Mouse (Mus musculus) midbrain, postnatal 0 days (tissue): ENCODE results near the gene Klhdc4. TPM values are rescaled to one million over a fixed set of nuclear protein-coding genes. Genes with fewer than 3 reads are reported as not detected.
A peak's percentile ranks its signal among the peaks of the same experiment; 100 is the strongest.

Experiments used
- ATAC-seq: fragments of 200-750 bp; cut with Nextera tagmentation; 2 replicates; pipeline ENCODE4 v1.8.0; 2017; ENCODE audit warnings: moderate number of reproducible peaks, mild to moderate bottlenecking, moderate TSS enrichment, moderate library complexity; ENCODE audit not compliant: low FRiP score
- DNase-seq: peaks from one replicate; pipeline ENCODE4 v3.0.0-alpha.2; 2015; ENCODE audit warnings: low spot score
- H3K27ac ChIP-seq: fragments of 300-500 bp; sonication (generic); 2 replicates; pipeline ENCODE4 v1.5.1; 2014; ENCODE audit warnings: low read depth, mild to moderate bottlenecking, low read length, mixed read lengths
- H3K27me3 ChIP-seq: fragments of 300-500 bp; sonication (generic); 2 replicates; pipeline ENCODE4 v1.6.1; 2014; ENCODE audit warnings: low read length, control low read depth, mixed read lengths; ENCODE audit not compliant: insufficient read depth
- H3K36me3 ChIP-seq: fragments of 300-500 bp; sonication (generic); 2 replicates; pipeline ENCODE4 v1.6.1; 2014; ENCODE audit warnings: low read length, control low read depth, mixed read lengths; ENCODE audit not compliant: insufficient read depth
- H3K4me1 ChIP-seq: fragments of 300-500 bp; sonication (generic); 2 replicates; pipeline ENCODE4 v1.6.1; 2014; ENCODE audit warnings: mild to moderate bottlenecking, control low read depth, antibody characterized with exemption, low read length, mixed read lengths; ENCODE audit not compliant: insufficient read depth
- H3K4me2 ChIP-seq: fragments of 300-500 bp; sonication (generic); 2 replicates; pipeline ENCODE4 v1.6.1; 2014; ENCODE audit warnings: low read depth, mild to moderate bottlenecking, low read length, mixed read lengths; ENCODE audit not compliant: poor library complexity, severe bottlenecking
- H3K4me3 ChIP-seq: fragments of 300-500 bp; sonication (generic); 2 replicates; pipeline ENCODE4 v1.5.1; 2014; ENCODE audit warnings: low read depth, mild to moderate bottlenecking, low read length, moderate library complexity
- H3K9ac ChIP-seq: fragments of 300-500 bp; sonication (generic); replicated peaks from 2 replicates; pipeline ENCODE4 v1.6.1; 2014; ENCODE audit warnings: mild to moderate bottlenecking, low read length, moderate library complexity, mixed read lengths; ENCODE audit not compliant: poor library complexity, severe bottlenecking
- H3K9me3 ChIP-seq: fragments of 300-500 bp; sonication (generic); 2 replicates; pipeline ENCODE4 v1.6.1; 2016; ENCODE audit warnings: low read length, control low read depth
- CTCF ChIP-seq: IDR thresholded peaks from 2 replicates; pipeline ENCODE4 v1.5.1; 2016; ENCODE audit warnings: antibody characterized with exemption, mild to moderate bottlenecking
- WGBS: fragments of 180-500 bp; shearing (Covaris S2); extraction: QIAGEN DNeasy Blood & Tissue Kit; methylation state at CpG from one replicate; pipeline ENCODE4 v1.1.7; 2014; 5-methylcytosine and 5-hydroxymethylcytosine counted together
- polyA plus RNA-seq: library from polyadenylated mRNA; unstranded; fragments of >200 nt; fragmentation: Nextera tagmentation; extraction: Ambion mirVana; gene quantifications from 2 replicates; pipeline ENCODE4 v1.2.1, GENCODE M21; 2015
- total RNA-seq: library from RNA; depleted of rRNA; stranded (reverse); fragments of >200 nt; gene quantifications from 2 replicates; pipeline ENCODE4 v1.2.3, GENCODE M21; 2014

The Klhdc4 gene
- total and polyA plus RNA-seq, 2 experiments from 2014 or later = 30.7 to 38.3 TPM

DNA sequence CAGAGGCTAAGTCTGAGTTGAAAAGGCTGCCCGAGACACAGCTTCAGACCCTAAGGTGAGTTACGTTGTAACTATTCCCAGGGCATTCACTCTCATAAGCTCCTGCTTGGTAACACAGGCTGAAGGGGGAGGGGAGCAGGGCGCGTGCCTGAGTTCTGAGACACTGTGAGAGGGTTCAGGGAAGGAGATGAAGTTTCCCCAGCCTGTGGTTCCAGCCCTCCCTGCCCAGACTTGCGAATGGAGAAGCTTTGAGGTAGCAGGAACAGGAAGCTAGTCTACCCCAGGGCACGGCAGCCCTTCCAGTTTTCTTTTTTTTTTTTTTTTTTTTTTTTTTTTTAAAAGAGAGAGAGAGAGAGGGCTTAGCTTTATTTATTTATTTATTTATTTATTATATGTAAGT is 31.9 kb upstream of the Klhdc4 start:
- Histone ChIP-seq H3K4me3 (no peak overlapping the region), H3K36me3 (no peaks in the 10 kb centered on the region), H3K9ac (no peak overlapping the region), H3K9me3 (no peaks in the 10 kb centered on the region), H3K27ac (no peak overlapping the region), H3K4me1 (no peaks in the 10 kb centered on the region), H3K4me2 (no peak overlapping the region), H3K27me3 (no peaks in the 10 kb centered on the region)
- ATAC-seq = no peak
- TF ChIP-seq CTCF = no peak
- WGBS = 56% methylated on average over 6 of the region's 6 CpGs
- DNase-seq = no peak

DNA sequence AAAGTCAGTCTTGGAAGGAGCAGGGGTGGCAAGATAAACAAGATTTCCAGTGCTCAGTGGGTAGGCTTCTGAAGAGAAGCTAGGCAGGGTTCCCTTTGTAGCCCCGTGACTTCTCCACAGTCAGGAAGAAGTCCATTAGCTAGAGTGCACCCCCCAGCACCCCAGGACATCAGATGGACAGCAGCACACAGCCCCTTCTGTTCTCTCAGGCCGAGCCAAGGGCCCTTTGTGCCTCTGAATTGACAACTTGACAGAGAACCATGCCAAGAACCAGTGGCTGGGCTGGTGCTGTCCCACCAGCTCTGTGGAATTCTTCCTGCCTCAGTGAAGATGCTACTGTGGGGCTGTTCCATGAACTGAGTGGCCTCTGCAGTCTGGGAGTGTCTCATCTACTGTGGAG is 28.4 kb upstream of the Klhdc4 start:
- Histone ChIP-seq H3K27ac (no peak overlapping the region), H3K9me3 (no peaks in the 10 kb centered on the region), H3K36me3 (no peaks in the 10 kb centered on the region), H3K4me3 (no peak overlapping the region), H3K4me1 (no peaks in the 10 kb centered on the region), H3K4me2 (no peak overlapping the region), H3K9ac (no peak overlapping the region), H3K27me3 (no peaks in the 10 kb centered on the region)
- 39% methylated on average over 2 of the region's 2 CpGs for WGBS
- DNase-seq = peak; percentile 57
- no peak for ATAC-seq
- no peak for TF ChIP-seq CTCF

DNA sequence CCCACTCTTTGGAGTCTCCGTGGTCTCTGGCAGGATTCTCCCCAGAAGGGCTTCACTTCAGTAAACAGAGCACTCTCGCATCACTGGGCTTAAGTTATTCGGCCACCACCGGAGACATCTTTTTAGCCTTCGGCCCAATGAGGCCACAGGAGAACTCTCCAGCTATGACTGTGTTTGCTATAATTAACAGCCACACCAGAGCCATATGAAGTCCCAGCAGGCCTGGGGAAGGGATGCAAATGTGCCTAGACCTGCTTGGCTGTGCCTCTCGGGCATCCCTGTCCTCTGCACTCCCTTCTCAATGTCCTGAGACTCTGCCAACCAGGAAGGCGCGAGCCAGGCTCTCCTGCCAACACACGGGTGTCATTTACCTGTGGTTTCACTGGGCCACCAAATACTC is 28.0 kb upstream of the Klhdc4 start:
- no peak for ATAC-seq
- H3K27me3 ChIP-seq = no peaks in the 10 kb centered on the region
- no peak overlapping the region for H3K9ac ChIP-seq
- no peak for DNase-seq
- TF ChIP-seq CTCF = no peak
- 53% methylated on average over 9 of the region's 9 CpGs for WGBS
- H3K4me1 ChIP-seq = no peaks in the 10 kb centered on the region
- H3K27ac ChIP-seq = no peak overlapping the region
- no peaks in the 10 kb centered on the region for H3K9me3 ChIP-seq
- H3K36me3 ChIP-seq = no peaks in the 10 kb centered on the region
- H3K4me3 ChIP-seq = no peak overlapping the region
- no peak overlapping the region for H3K4me2 ChIP-seq

DNA sequence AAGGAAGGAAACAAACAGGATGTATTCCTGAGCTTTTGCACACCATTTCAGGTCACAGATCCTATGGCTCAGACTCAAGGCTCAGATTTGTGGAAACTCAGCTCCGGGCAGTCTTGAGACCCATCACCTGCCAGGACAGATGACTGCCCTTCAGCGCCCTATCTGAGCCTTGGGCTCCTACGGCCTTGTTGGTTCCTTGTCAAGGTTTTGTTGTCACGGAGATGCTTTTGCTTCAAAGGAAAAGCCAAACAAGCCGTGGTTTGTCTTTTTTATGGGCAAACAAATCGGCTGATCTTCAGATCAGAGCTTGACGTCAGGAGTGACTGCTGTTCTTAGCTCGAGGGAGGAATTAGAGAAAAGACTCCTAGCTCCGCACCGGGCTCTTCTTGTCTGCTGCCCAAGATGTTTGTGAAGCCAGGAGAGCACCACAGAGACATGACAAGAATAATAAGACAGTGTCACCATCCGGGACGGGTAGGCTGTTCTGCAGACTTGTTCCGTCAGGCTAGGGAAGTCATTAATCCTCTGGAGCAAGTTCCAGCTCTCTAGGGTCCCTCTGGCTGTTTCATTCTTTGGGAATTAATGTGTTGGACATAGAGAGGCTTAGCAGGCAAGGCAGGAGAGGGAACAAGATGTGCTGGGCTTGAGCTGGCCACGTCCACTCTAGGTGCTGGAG is 26.8 kb upstream of the Klhdc4 start:
- ATAC-seq = no peak

DNA sequence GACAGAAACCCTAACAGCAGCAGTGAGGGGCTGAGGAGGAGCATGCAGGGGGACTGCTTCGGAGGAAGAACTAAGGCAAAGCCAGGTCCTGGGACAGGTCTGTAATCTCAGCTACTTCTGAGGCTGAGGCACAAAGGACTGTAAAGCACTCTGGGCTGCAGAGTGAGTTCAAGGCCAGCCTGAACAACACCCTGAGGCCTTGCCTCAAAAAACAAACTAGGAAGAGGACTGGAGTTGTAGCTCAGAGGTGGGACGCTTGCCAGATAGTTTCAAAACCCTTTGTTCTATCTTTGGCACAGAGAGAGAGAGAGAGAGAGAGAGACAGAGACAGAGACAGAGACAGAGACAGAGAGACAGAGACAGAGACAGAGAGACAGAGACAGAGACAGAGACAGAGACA is 24.2 kb upstream of the Klhdc4 start:
- H3K27ac ChIP-seq = no peak overlapping the region
- no peak overlapping the region for H3K9ac ChIP-seq
- H3K27me3 ChIP-seq = no peaks in the 10 kb centered on the region
- TF ChIP-seq CTCF = no peak
- 78% methylated on average over 2 of the region's 2 CpGs for WGBS
- no peak overlapping the region for H3K4me2 ChIP-seq
- H3K4me3 ChIP-seq = no peak overlapping the region
- H3K4me1 ChIP-seq = peaks cover 6% of the 10 kb centered on the region; the same call in 1 of the 2 replicates
- no peaks in the 10 kb centered on the region for H3K9me3 ChIP-seq
- H3K36me3 ChIP-seq = no peaks in the 10 kb centered on the region
- DNase-seq (no peak), ATAC-seq (no peak)

More for the DNA sequence above, 26.8 kb upstream of the Klhdc4 start:
- no peaks in the 10 kb centered on the region for H3K36me3 ChIP-seq
- no peak overlapping the region for H3K9ac ChIP-seq
- no peaks in the 10 kb centered on the region for H3K9me3 ChIP-seq
- no peak overlapping the region for H3K4me2 ChIP-seq
- peak; percentile 45 for DNase-seq
- no peak overlapping the region; the same call in 1 of the 2 replicates for H3K27ac ChIP-seq
- no peak for TF ChIP-seq CTCF
- peaks cover 6% of the 10 kb centered on the region; the same call in 1 of the 2 replicates for H3K4me1 ChIP-seq
- no peak overlapping the region for H3K4me3 ChIP-seq
- no peaks in the 10 kb centered on the region for H3K27me3 ChIP-seq
- WGBS = 68% methylated on average over 14 of the region's 14 CpGs

DNA sequence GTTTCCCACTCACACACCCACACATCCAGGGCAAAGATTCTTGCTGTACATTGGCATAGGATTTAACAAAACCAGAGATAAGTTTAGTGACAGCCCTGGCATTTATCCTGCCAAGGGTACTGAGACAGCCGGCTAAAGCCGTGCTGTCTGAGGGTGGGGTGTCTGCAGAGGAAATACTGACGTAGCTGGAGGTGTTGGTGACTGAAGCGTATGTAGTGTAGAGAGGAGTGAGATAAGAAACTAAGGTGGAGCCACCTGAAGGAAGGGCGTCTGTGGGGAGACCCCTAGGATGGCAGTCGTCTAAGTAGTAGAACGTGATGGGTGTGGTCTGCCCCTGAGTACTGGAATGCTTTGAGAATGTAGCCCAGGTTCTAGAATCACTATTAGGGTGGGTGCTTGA is 23.1 kb upstream of the Klhdc4 start:
- H3K27ac ChIP-seq = no peak overlapping the region
- ATAC-seq = no peak
- TF ChIP-seq CTCF = no peak
- WGBS = 65% methylated on average over 7 of the region's 7 CpGs
- H3K4me1 ChIP-seq = peaks cover 6% of the 10 kb centered on the region; the same call in 1 of the 2 replicates
- no peaks in the 10 kb centered on the region for H3K9me3 ChIP-seq
- DNase-seq = no peak
- no peaks in the 10 kb centered on the region for H3K27me3 ChIP-seq
- H3K9ac ChIP-seq = no peak overlapping the region
- no peak overlapping the region for H3K4me2 ChIP-seq
- no peaks in the 10 kb centered on the region for H3K36me3 ChIP-seq
- no peak overlapping the region for H3K4me3 ChIP-seq
